Mouse (Mus musculus) A20 (cell line): ENCODE measurements around the gene Chn1.
A peak's percentile ranks its signal among the peaks of the same experiment; 100 is the strongest.

Source experiments
- DNase-seq: peaks from one replicate; pipeline ENCODE4 v3.0.0-alpha.2; 2011; ENCODE audit warnings: low read depth, low spot score

The Chn1 gene

GRCm38 (mm10) chr2:73592231-73593100 is 182.7 kb downstream of the Chn1 start:
- DNase-seq: no peak

- DNase-seq: no peak
Observed at GRCm38 (mm10) chr2:73591246-73591645, 183.9 kb downstream of the Chn1 start.

- no peak for DNase-seq
Observed at GRCm38 (mm10) chr2:73590106-73590505, 185.0 kb downstream of the Chn1 start.

GRCm38 (mm10) chr2:73588951-73589350 is 186.2 kb downstream of the Chn1 start:
- DNase-seq: no peak

GRCm38 (mm10) chr2:73587109-73587506 is 188.0 kb downstream of the Chn1 start:
- DNase-seq: no peak

- DNase-seq: no peak
Observed at GRCm38 (mm10) chr2:73586392-73587108, 188.6 kb downstream of the Chn1 start.

GRCm38 (mm10) chr2:73585347-73585831 is 189.8 kb downstream of the Chn1 start:
- no peak for DNase-seq

- DNase-seq: peak; percentile 69
Observed at GRCm38 (mm10) chr2:73584645-73585346, 190.3 kb downstream of the Chn1 start.

- DNase-seq: no peak
Observed at GRCm38 (mm10) chr2:73580720-73581119, 194.4 kb downstream of the Chn1 start.

GRCm38 (mm10) chr2:73580166-73580565 is 195.0 kb downstream of the Chn1 start, which contains the start of gene Chrna1:
Gene Chrna1 (minus strand): TSS chr2:73580338.
- DNase-seq: no peak

GRCm38 (mm10) chr2:73579168-73579567 is 196.0 kb downstream of the Chn1 start:
- no peak for DNase-seq

GRCm38 (mm10) chr2:73574418-73574817 is 200.7 kb downstream of the Chn1 start:
- DNase-seq: no peak

GRCm38 (mm10) chr2:73573556-73573955 is 201.6 kb downstream of the Chn1 start:
- DNase-seq: no peak

- peak; percentile 44 for DNase-seq
Observed at GRCm38 (mm10) chr2:73572539-73573372, 202.4 kb downstream of the Chn1 start.

GRCm38 (mm10) chr2:73571901-73572300 is 203.2 kb downstream of the Chn1 start:
- DNase-seq: no peak

GRCm38 (mm10) chr2:73571304-73571703 is 203.8 kb downstream of the Chn1 start:
- no peak for DNase-seq

GRCm38 (mm10) chr2:73566989-73567605 is 208.0 kb downstream of the Chn1 start:
- peak; percentile 79 for DNase-seq

GRCm38 (mm10) chr2:73566162-73566561 is 209.0 kb downstream of the Chn1 start:
- peak; percentile 66 for DNase-seq

GRCm38 (mm10) chr2:73563690-73564089 is 211.5 kb downstream of the Chn1 start:
- no peak for DNase-seq

- DNase-seq: no peak
Observed at GRCm38 (mm10) chr2:73562656-73563055, 212.5 kb downstream of the Chn1 start.

GRCm38 (mm10) chr2:73561665-73562063 is 213.5 kb downstream of the Chn1 start:
- DNase-seq: peak; percentile 79
